Mouse (Mus musculus): ENCODE data around the gene Olfr517. TPM values are rescaled to one million over a fixed set of nuclear protein-coding genes. Genes with fewer than 3 reads are reported as not detected.

Gene Olfr517
- not detected for polyA plus RNA-seq (2017; shearing (Covaris generic))

DNA sequence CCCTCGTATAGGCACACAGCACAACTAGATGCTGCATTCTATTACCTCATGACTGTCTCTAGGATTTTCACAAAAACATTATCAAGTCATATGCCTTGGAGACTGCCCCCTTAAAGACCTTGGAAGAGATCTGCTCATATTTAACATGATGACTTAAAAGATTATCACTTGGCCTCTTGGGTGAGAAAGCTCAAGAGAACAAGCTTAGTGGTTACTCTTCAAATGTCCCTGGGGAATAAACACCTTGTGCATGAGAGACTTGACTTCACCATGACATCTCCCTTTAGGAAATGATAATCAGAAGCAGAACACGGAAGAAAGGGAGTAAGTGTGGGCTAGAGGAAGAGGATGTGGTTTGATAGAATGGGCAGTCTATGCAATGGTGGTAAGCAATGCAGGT is at the start of gene Olfr517:
Olfr517 (minus strand) TSS at position 101 of the 400 bp plus-strand sequence.

DNA sequence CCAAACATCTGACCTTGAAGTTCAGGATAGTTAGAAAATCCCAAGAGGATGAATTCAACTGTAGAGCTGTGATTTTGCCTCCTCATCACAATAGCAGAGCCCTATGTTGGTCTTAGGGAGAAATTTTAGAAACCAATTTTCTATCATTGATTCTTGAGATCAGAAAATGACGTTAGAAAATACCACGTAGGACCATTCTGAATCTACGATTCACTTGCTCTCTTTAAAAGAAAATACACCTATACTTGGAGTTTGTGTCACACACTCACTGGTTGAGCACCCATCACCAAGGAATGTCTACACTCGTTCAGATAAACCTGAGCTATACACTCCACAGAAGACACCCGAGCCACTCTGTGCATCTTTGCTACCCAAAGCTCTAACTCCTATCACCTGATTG is 22.1 kb upstream of the Olfr517 start, which contains the start of gene Olfr519:
Olfr519 (minus strand) TSS at position 101 of the 400 bp plus-strand sequence.

DNA sequence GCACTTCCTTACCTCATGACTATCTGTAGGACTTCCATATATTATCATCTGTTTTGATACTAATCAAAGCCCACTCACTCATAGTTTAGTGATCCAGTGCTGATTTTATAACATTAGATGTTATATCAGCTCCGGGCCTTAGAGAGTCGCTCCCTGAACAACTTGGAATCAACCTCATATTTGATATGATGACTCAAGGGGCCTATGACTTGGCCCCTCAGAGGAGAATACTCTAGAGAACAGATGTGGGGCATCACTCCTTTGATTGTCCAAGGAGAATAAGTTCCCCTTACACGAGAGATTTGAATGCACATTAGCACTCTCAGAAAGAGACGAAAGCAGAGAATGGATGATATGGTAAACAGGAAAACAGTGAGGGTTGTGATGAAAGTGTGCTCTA is 12.7 kb upstream of the Olfr517 start, which contains the start of gene Olfr518:
Olfr518 (minus strand) TSS at position 101 of the 400 bp plus-strand sequence.

DNA sequence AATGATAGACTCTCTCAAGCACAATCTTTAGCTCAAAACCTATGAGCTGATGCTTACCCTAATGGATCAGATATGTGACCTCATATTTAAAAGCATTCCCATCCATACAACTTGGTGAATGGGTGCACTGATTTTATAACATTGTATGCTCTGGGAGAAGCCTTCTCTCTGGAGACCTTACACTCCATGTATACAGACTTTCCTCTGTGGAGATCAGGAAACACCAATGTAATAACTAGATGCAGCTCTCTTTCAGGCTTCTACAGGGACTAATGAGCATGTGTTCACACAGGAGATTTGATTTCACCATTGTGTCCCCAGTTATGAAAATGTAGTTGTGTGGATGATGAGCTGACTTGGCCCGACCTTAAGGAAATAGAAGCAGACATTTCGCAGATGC is 21.8 kb downstream of the Olfr517 start, which contains the start of gene Olfr516:
Olfr516 (minus strand) TSS at position 101 of the 400 bp plus-strand sequence.

DNA sequence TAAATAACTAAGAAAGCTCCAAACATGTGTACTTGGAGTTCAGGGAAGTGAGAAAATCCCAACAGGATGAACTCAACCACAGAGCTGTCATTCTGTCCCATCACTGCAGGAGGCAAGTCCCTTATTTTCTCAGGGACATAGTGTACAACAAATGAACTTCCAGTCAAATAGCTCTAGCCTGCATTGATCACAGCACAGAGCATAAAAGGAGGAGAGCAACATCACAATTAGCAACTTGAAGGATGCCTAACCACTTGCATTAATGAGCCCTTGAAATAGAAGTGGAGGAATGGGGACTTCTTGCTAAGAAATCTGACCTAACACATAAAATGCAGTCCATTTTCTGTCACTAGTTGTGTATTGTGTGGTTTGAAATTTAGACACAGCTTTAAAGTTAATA is 46.3 kb downstream of the Olfr517 start, which contains the start of gene Olfr514:
Olfr514 (minus strand) TSS at position 101 of the 400 bp plus-strand sequence.

Other genes starting within 250 kb of the Olfr517 start
- not detected for gene Olfr508, start 242.4 kb downstream of the Olfr517 start, polyA plus RNA-seq (2017; shearing (Covaris generic))
- not detected for gene Olfr509, start 220.5 kb downstream of the Olfr517 start, polyA plus RNA-seq (2017; shearing (Covaris generic))
- gene Olfr510, start 206.0 kb downstream of the Olfr517 start, polyA plus RNA-seq (2017; shearing (Covaris generic)), result not detected
- not detected for gene Olfr512, start 159.1 kb downstream of the Olfr517 start, polyA plus RNA-seq (2017; shearing (Covaris generic))
- not detected for gene Olfr513, start 121.4 kb downstream of the Olfr517 start, polyA plus RNA-seq (2017; shearing (Covaris generic))
- gene Olfr514, start 46.4 kb downstream of the Olfr517 start, polyA plus RNA-seq (2017; shearing (Covaris generic)), result not detected
- not detected for gene Olfr516, start 21.9 kb downstream of the Olfr517 start, polyA plus RNA-seq (2017; shearing (Covaris generic))
- gene Olfr518, start 12.6 kb upstream of the Olfr517 start, polyA plus RNA-seq (2017; shearing (Covaris generic)), result not detected
- not detected for gene Olfr519, start 22.0 kb upstream of the Olfr517 start, polyA plus RNA-seq (2017; shearing (Covaris generic))
- 0.29 TPM for gene Nlrp10, start 57.8 kb upstream of the Olfr517 start, polyA plus RNA-seq (2017; shearing (Covaris generic))
- gene Eif3f, start 62.0 kb upstream of the Olfr517 start, polyA plus RNA-seq (2017; shearing (Covaris generic)), result 26.4 TPM
- 1.1 TPM for gene Tub, start 78.0 kb upstream of the Olfr517 start, polyA plus RNA-seq (2017; shearing (Covaris generic))
- gene Ric3, start 211.0 kb upstream of the Olfr517 start, polyA plus RNA-seq (2017; shearing (Covaris generic)), result 0.60 TPM